Mouse (Mus musculus): ENCODE results near the gene Nfic.
A peak's percentile ranks its signal among the peaks of the same experiment; 100 is the strongest.

Nfic gene

DNA sequence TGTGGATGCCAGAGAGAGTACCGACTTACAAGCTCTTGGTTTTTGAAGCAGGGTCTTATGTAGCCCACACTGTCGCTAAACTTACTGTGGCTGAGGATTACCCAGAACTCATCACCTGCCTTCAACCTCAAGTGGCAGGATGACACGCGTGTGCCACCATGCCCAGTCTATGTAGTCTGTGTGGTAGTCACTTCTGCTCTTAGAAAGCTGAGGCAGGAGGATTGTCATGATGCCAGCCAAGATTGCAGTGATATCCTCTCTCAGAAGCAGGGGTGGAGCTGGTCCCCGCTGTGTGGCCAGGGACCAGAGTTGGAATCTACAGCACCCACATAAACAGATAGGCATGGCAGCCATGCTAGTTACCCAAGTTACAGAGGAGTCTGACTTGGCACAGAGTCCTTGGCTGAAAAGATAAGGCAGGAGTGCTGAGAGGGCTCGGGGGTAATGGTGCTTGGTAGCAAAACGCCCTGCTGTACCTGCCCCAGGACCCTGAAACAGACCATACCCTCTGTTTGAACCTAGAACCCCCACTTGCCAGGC is 30.1 kb upstream of the Nfic start:
- no peak for DNase-seq (ENCODE audit: low spot score)

DNA sequence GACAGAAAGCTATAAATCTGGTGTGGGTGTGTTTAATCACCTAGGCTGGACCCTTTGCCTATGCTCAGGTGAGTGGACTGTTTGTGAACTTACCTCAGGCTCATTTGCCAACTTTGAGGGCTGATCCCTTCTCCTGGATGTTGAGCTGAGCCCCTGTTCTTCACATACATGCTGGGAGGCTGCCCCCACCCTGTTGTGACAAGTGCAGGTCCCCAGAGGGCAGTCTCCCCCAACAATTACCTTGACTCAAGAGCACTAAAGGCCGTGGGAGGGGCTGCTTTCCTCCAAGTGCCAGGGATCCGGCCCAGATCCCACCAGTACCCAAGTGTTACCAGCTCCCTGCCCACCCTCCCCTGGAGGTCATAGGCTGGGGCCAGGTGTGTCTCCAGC is 29.6 kb upstream of the Nfic start:
- DNase-seq (ENCODE audit: low spot score) = peak; percentile 36

GRCm38 (mm10) chr10:81484441-81485059 is 29.1 kb upstream of the Nfic start:
- peak; percentile 37 for DNase-seq (ENCODE audit: low spot score)

- DNase-seq (ENCODE audit: low spot score) = peak; percentile 39
Observed at GRCm38 (mm10) chr10:81483983-81484382, 28.5 kb upstream of the Nfic start.

- peak; percentile 70 for DNase-seq (ENCODE audit: low spot score)
Observed at GRCm38 (mm10) chr10:81482533-81482889, 27.1 kb upstream of the Nfic start, which contains the start of gene Celf5. Gene Celf5 (minus strand): TSS chr10:81482709.

DNA sequence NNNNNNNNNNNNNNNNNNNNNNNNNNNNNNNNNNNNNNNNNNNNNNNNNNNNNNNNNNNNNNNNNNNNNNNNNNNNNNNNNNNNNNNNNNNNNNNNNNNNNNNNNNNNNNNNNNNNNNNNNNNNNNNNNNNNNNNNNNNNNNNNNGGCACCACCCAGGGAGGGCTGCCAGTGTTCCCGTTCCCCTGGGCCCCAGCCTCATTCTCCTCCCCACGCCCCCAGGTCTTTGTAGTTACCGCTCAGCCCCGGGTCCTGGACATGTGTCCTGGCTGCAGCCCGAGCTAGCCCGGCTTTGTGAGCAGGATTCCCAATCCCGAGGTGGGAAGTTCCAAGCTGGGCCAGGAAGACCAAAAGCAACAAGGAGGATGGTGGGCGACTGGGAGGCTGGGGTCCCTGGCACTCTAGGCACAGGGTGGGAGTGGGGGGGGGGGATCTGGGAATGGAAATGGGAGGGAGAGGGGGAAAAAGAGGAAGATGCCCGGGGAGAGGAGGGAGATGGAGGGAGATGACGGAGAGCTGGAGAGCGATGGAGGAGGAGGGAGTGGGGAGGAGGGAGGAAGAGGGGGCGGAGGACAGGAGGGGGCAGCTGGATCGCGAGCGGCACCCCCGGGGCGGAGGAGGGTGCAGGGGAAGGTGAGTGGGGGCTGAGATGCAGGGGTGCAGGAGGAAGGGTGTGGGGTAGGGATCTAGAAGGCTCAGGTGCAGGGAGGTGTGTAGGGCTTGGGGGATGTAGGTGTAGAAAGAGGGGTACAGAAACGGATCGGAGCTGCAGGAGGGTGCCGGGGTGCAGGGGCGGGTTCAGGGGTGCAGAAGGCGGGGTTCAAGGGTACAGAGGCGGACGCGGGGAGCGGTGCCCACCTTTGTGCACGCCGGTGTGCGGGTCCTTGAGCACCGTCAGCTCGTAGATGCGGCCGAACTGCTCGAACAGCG is 26.4 kb upstream of the Nfic start:
- no peak for DNase-seq (ENCODE audit: low spot score)

- no peak for DNase-seq (ENCODE audit: low spot score)
Observed at GRCm38 (mm10) chr10:81474461-81474860, 19.0 kb upstream of the Nfic start.

DNA sequence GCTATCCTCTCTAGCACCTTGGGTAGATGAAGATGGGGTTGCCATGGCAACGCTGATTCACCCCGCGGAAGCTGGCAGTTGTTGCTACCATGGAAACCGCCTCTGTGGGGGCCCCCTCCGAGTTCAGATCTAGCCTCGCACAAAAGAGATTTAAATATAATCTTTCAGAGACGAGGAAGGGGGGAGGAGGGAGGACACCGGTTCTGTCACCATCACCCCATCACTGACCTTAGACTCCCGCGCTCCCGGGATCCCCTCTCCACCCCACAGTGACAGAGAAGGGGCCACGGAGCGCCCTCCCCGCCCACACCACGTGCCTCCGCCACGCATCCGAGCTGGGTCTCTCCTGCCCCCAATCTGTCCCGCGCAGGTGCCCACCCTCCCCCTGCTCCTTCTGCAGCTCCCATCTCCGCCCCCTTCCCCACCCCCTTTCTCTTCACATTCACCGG is 17.6 kb upstream of the Nfic start:
- no peak for DNase-seq (ENCODE audit: low spot score)

DNA sequence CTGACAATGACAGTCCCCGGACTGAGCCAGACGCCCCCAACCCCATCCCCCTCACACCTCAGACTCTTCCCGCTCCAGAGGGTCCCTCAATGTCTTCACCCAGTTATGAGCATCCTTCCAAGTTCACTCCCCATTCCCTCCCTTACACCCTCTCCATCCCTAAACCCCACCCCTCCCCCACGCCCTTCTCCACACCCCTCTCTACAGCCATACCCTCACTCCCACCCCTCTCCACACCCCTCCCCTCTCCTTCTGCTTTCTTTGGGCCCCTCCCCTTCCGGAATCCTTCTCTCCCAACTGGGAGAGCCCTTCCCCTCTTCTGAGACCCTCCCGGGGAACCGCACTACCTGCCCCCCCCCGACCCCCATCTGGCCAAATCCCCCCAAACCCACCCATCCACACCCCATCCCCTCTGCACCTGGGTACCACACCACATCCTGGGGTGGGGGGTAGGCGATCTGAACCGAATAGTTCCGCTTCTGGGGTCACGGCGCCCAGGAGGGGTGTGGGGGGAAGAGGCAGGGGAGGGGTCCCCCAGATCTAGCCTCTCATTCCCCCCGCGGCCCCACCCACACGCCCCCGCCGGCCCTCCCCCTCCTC is 17.1 kb upstream of the Nfic start:
- no peak for DNase-seq (ENCODE audit: low spot score)

- DNase-seq (ENCODE audit: low spot score) = no peak
Observed at GRCm38 (mm10) chr10:81470454-81470853, 15.0 kb upstream of the Nfic start.

- DNase-seq (ENCODE audit: low spot score) = no peak
Observed at GRCm38 (mm10) chr10:81469253-81469652, 13.8 kb upstream of the Nfic start.

- no peak for DNase-seq (ENCODE audit: low spot score)
Observed at GRCm38 (mm10) chr10:81467670-81468235, 12.3 kb upstream of the Nfic start.

DNA sequence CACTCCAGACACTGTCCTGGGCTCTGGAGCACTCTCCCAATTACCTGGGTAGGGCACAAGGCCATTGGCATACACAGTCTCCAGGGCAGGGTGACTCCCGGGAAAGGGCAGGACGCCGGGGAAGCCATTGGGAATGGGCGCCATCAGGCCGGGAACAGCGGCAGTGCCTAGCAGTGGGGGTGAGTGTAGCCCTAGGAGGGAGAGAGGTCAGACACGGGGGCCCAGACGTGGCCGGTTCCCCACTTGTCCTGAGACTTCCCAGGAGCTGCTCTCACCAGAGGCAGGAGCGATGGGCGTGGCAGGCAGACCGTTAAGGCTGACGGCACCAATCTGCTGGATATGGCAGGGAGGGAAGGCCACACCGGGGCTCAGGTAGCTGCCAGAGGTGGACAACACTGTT is 11.4 kb upstream of the Nfic start:
- no peak for DNase-seq (ENCODE audit: low spot score)

- DNase-seq (ENCODE audit: low spot score) = no peak
Observed at GRCm38 (mm10) chr10:81466066-81466465, 10.6 kb upstream of the Nfic start.

- no peak for DNase-seq (ENCODE audit: low spot score)
Observed at GRCm38 (mm10) chr10:81465265-81465645, 9.8 kb upstream of the Nfic start.

DNA sequence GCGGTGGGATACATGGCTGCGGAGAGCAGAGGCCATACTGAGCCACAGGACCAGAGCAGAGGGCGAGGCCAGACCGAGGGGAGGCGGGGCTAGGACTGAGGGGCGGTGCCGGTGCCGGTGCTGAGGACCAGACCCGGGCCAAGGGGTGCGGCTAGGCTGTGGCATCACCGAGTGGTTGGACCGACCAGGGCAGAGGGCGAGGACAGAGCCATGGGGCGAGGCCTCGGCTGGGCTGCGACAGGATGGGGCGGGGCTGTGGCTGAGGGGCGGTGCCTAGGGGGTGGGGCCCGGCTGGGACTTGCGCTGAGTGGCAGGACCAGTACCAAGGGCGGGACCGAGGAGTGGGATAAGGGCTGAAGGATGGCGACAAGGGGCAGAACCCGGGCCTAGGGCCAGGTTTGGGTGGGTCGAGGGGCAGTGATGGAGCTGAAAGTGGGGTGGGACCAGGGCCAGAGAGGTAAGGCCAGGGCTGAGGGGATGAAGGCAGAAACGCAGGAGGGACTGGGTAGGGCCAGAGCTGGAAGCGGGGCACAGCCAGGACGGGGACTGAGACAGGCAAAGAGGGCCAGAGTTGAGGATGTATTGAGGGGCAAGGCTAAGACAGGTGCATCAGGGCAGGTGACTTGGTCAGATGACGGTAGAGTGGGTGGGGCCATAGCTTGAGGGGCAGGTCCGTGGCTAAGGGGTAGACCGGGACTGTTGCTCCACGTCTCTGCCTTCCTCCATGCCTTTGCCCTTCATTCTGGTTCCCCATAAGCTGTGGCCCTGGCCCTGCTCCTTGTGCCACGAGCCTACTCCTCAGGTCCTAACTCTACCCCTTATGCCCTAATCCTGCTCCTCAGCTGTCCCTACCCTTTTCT is 9.2 kb upstream of the Nfic start:
- no peak for DNase-seq (ENCODE audit: low spot score)

DNA sequence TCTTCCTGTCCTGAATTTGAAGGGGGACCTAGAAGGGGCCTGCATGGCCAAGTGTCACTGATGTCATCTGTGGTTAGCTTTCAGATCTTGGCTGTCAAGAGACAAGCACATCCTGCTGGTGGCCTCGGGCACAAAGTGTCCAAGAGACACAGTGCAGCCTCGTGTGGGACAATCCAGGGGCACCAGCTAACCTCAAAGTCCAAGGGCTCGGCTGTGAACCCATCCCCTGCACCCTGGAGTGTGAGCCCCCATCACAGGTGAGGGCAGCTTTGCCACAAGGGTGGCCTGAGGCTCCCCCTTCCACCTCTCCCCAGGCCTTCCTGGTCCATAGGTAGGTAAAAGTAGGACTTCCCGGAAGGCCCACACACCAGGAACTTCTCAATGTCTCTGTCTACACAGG is 8.1 kb upstream of the Nfic start:
- no peak for DNase-seq (ENCODE audit: low spot score)

- no peak for DNase-seq (ENCODE audit: low spot score)
Observed at GRCm38 (mm10) chr10:81462917-81463316, 7.5 kb upstream of the Nfic start.

DNA sequence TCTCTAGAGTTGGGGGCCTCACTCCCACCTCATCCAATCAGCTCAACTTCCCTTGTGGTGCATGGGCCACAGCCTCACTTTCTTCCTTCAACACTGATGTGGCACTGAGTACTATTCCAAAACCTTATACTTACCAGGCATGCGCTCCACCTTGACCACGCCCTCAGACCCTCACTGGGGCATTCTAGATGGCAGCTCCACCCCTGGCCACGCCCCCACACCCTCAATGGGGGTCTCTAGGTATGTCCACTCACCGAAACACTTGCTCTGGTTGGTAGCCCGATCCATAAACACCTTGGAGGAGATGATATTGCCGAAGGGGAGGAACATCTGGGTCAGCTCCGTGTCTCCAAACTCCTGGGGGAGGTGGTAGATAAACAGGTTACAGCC is 7.0 kb upstream of the Nfic start:
- DNase-seq (ENCODE audit: low spot score) = no peak

DNA sequence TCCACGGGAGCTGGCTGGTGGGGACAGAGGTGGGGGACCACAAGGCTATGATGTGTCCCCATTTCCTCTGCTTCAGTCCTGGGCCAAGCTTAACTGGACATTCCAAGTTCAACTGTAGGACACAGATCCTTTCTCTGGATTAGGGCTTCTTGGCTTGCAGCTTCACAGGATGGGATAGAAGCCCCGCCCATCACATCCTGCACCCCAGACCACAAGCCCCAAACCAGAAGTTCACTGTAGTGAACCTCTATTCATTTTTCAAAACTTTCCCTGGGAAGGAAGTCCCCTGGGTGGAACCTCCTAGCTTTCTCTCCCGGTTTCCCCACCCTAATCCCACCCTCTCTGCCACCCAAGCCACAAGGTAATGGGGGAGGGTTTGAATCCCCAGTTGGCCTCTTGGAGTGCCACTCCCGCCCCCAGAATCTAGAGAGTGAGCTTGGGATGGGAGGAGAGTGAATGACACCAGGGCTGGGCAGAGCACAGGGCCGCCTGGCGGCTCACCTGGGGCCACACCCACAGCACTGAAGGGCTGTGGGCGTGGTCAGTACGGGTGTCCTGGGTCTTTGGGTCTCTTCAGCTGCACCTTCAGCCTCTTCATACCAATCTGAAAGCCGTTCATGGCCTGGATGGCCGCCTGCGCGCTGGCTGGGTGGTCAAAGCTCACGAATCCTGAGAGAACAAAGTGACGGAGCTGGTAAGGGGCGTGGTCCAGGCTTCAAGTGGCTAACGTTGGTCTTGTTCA is 6.4 kb upstream of the Nfic start:
- no peak for DNase-seq (ENCODE audit: low spot score)

DNA sequence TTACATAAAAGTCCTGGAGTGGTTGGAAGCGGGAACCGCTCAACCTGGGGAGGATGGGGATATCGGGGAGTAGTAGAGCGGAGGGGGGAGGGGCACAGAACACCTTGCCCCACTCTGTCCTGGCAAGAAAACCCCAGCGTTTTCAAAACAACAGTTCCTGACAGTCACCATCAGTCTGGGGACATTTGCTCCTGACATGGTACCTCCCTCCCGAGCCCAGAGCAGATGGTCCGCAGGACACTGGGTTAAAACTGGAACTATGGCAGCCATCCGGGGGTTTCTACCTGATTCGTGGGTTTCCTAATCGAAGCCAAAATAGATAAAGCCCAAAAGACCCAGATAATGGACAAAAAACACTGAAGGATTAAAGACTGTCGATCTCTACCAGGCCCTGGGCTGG is 5.5 kb upstream of the Nfic start:
- DNase-seq (ENCODE audit: low spot score) = no peak
